Mouse (Mus musculus) E14TG2a.4 (cell line): Measurements from ENCODE around the gene Mrps16.
A peak's percentile ranks its signal among the peaks of the same experiment; 100 is the strongest.

Experiments used
- H3K27me3 ChIP-seq: 2 replicates; pipeline ENCODE4 v1.6.1; 2014; ENCODE audit warnings: low read length, control low read depth; ENCODE audit not compliant: insufficient read depth
- H3K36me3 ChIP-seq: 2 replicates; pipeline ENCODE4 v1.6.1; 2014; ENCODE audit warnings: low read length, control low read depth; ENCODE audit not compliant: insufficient read depth
- H3K4me1 ChIP-seq: replicated peaks from 2 replicates; pipeline ENCODE4 v1.6.1; 2014; ENCODE audit warnings: low read depth, low read length, control low read depth
- H3K4me3 ChIP-seq: replicated peaks from 2 replicates; pipeline ENCODE4 v1.5.1; 2014; ENCODE audit warnings: mild to moderate bottlenecking, low read length
- H3K9me3 ChIP-seq: 2 replicates; pipeline ENCODE4 v1.6.1; 2014; ENCODE audit warnings: low read length, control low read depth
- CTCF ChIP-seq: conservative IDR thresholded peaks from 2 replicates; pipeline ENCODE4 v1.5.1; 2014; ENCODE audit warnings: low read length
- NANOG ChIP-seq: IDR thresholded peaks from 2 replicates; pipeline ENCODE4 v1.6.1; 2014; ENCODE audit warnings: borderline replicate concordance, low read length, mixed read lengths
- POU5F1 ChIP-seq: IDR thresholded peaks from 2 replicates; pipeline ENCODE4 v1.6.1; 2014; ENCODE audit warnings: low read length, borderline replicate concordance

Gene Mrps16

DNA sequence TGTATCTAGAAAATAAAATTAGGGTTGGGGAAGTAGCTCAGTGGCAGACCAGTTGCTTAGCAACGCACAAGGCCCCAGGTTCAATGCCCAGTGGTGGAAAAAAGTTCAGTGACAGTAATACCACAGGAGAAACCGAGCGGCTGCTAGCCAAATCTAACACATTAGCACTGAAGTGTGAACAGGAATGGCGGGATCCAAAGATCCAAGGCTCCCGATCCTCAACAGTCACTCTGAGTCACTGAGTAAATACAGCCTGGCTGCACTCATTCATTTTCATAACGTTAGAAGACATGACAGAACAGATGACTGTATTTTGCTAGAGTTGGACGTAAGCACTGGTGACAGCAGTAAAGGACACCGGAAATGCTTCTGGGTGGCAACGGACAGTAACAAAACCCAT lies 47.5 kb downstream of the Mrps16 start:
- TF ChIP-seq CTCF = no peak
- no peak for TF ChIP-seq NANOG
- TF ChIP-seq POU5F1 = no peak
- no peaks in the 10 kb centered on the region for H3K27me3 ChIP-seq
- H3K36me3 ChIP-seq = peaks cover 51% of the 10 kb centered on the region
- H3K4me3 ChIP-seq = no peak overlapping the region
- H3K9me3 ChIP-seq = peaks cover 15% of the 10 kb centered on the region
- peaks cover 23% of the 10 kb centered on the region for H3K4me1 ChIP-seq

DNA sequence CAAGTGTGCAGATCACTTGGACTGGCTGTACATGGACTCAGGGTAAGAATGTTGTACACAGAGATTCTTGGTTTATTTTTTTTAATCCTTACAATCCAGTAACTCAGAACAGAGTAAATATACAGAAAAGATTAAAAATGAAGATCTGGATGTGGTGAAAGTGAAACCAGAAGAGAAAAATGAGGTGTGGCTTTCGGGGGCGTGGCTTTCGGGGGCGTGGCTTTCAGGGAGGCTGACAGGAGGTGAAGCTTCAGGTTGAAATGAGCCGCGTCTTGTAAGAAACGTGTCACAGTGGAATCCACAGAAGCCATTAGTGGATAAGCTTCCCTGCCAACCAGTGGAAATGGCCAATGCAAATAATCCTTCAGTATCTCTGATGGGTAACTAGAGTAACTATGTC lies 52.6 kb downstream of the Mrps16 start:
- TF ChIP-seq CTCF (no peak), NANOG (no peak), POU5F1 (no peak)
- H3K36me3 ChIP-seq = peaks cover 71% of the 10 kb centered on the region
- H3K9me3 ChIP-seq = peaks cover 15% of the 10 kb centered on the region
- H3K4me3 ChIP-seq = no peak overlapping the region
- peaks cover 14% of the 10 kb centered on the region for H3K4me1 ChIP-seq
- H3K27me3 ChIP-seq = no peaks in the 10 kb centered on the region

DNA sequence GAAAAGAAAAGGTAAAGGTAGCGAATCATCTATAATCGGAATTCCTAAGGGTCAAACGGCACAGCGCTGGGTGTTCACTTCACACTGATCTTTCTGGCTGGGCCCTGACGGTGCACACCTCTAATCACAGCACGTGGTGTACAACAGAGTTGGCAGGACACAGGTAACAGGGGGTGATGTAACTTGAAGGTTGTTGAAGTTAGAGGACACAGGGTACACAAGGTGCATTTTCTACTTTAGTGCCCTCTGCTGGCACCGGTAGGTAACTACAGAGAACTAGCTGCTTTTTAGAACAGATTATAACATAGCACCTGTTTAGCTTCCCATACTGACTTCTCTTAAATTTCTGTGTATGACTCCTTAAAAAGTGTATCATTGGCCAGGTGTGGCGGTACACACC lies 53.3 kb downstream of the Mrps16 start:
- Histone ChIP-seq H3K4me1 (peaks cover 14% of the 10 kb centered on the region), H3K27me3 (no peaks in the 10 kb centered on the region), H3K36me3 (peaks cover 71% of the 10 kb centered on the region), H3K9me3 (peaks cover 15% of the 10 kb centered on the region), H3K4me3 (no peak overlapping the region)
- no peak for TF ChIP-seq NANOG
- no peak for TF ChIP-seq POU5F1
- TF ChIP-seq CTCF = peak; percentile 78

DNA sequence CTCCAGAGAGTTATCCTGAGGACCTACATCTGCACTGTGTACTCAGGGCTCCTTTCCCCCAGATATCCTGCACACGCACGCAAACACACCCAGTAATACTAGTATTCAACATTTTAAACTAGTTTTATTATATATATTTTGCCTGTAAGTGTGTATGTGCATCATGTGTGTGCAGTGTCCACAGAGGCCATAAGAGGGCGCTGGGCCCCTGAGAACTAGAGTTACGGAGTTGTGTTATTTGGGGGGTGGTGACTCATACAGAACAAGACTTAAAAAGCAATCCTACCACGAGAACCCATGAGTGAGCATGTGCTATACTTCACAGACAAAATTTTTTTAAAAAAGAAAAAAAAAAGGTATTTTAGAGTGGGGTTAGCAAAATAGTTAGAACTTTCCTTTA lies 54.0 kb downstream of the Mrps16 start:
- TF ChIP-seq POU5F1 (no peak), CTCF (peak; percentile 78)
- peaks cover 10% of the 10 kb centered on the region for H3K9me3 ChIP-seq

More for the DNA sequence above, 54.0 kb downstream of the Mrps16 start:
- peaks cover 71% of the 10 kb centered on the region for H3K36me3 ChIP-seq
- H3K27me3 ChIP-seq = no peaks in the 10 kb centered on the region
- no peak overlapping the region for H3K4me3 ChIP-seq
- H3K4me1 ChIP-seq = peaks cover 14% of the 10 kb centered on the region
